Mouse (Mus musculus) gastrocnemius, adult 8-10 months (tissue): Measurements from ENCODE around the gene Ppp1ca. TPM values are rescaled to one million over a fixed set of nuclear protein-coding genes. Genes with fewer than 3 reads are reported as not detected.
A peak's percentile ranks its signal among the peaks of the same experiment; 100 is the strongest.

Experiments
- DNase-seq, 2 experiments: peaks; one replicate each; pipeline ENCODE4 v3.0.0; 2022; ENCODE audit warnings: low spot score in 2 of 2
- microRNA-seq: library from miRNA; unstranded; fragments of <30 nt; microRNA quantifications from one replicate; pipeline ENCODE4 v1.2.0, GENCODE M21; 2022
- total RNA-seq, 4 experiments: library from RNA; stranded (reverse); gene quantifications; 2 replicates each; pipeline ENCODE4 v1.2.4; 2022

Gene Ppp1ca
- total RNA-seq, 4 experiments from 2014 or later = 198 to 243 (median 235) TPM

- peak; percentile 99 for DNase-seq
These were observed 39.7 kb downstream of the Ppp1ca start, which contains the start of gene Pold4 for GRCm38 (mm10) chr19:4231253-4232185. Pold4 (plus strand) TSS chr19:4231899.

GRCm38 (mm10) chr19:4232186-4232572, 40.3 kb downstream of the Ppp1ca start:
- no peak for DNase-seq

- DNase-seq = no peak
These were observed 40.8 kb downstream of the Ppp1ca start for GRCm38 (mm10) chr19:4232651-4233050.

GRCm38 (mm10) chr19:4234548-4234947, 42.7 kb downstream of the Ppp1ca start:
- DNase-seq = no peak

GRCm38 (mm10) chr19:4240247-4240668, 48.4 kb downstream of the Ppp1ca start:
- DNase-seq = no peak

GRCm38 (mm10) chr19:4242416-4242815, 50.6 kb downstream of the Ppp1ca start:
- no peak for DNase-seq

- DNase-seq = no peak
These were observed 52.9 kb downstream of the Ppp1ca start for GRCm38 (mm10) chr19:4244775-4245174.

Small RNAs within 50 kb of the gene (microRNA-seq; reads per million reads assigned to microRNA genes)
- gene Gm26115 = not detected

Other genes with a start within 250 kb of the Ppp1ca start
- not detected for gene Aldh3b3, start 233.4 kb upstream of the Ppp1ca start, total RNA-seq
- under 1 TPM in 3 of 4 experiments, not detected in 1; 0.19 to 0.62 (median 0.52) TPM for gene Aldh3b2, start 219.7 kb upstream of the Ppp1ca start, total RNA-seq
- 1 to 10 TPM; 1.1 to 1.7 (median 1.5) TPM for gene Acy3, start 205.5 kb upstream of the Ppp1ca start, total RNA-seq
- gene Tbx10, start 199.3 kb upstream of the Ppp1ca start, total RNA-seq = under 1 TPM in 1 of 4 experiments, not detected in 3; 0.16 TPM
- gene Nudt8, start 191.5 kb upstream of the Ppp1ca start, total RNA-seq = 10 to 100 TPM; 19.0 to 24.8 (median 22.8) TPM
- gene Gm49405, start 191.4 kb upstream of the Ppp1ca start, total RNA-seq = under 1 TPM; 0.12 to 0.39 (median 0.15) TPM
- gene Doc2g, start 188.8 kb upstream of the Ppp1ca start, total RNA-seq = 1 to 10 TPM in 1 of 4 experiments, under 1 TPM in 3; 0.36 to 1.2 (median 0.73) TPM
- 100 to 1,000 TPM; 435 to 477 (median 462) TPM for gene Ndufv1, start 179.3 kb upstream of the Ppp1ca start, total RNA-seq
- 100 to 1,000 TPM; 411 to 453 (median 419) TPM for gene Gstp1, start 154.1 kb upstream of the Ppp1ca start, total RNA-seq
- gene Gstp2, start 146.0 kb upstream of the Ppp1ca start, total RNA-seq = 100 to 1,000 TPM; 240 to 258 (median 250) TPM
- not detected for gene Gstp3, start 132.5 kb upstream of the Ppp1ca start, total RNA-seq
- gene Cabp2, start 110.5 kb upstream of the Ppp1ca start, total RNA-seq = not detected
- gene Cdk2ap2, start 94.9 kb upstream of the Ppp1ca start, total RNA-seq = 10 to 100 TPM; 14.0 to 20.3 (median 18.0) TPM
- gene Pitpnm1, start 92.1 kb upstream of the Ppp1ca start, total RNA-seq = 1 to 10 TPM; 1.1 to 3.3 (median 2.4) TPM
- 10 to 100 TPM; 85.7 to 96.3 (median 90.3) TPM for gene Aip, start 66.2 kb upstream of the Ppp1ca start, total RNA-seq
- gene Gpr152, start 52.3 kb upstream of the Ppp1ca start, total RNA-seq = not detected
- not detected for gene Cabp4, start 48.0 kb upstream of the Ppp1ca start, total RNA-seq
- 10 to 100 TPM; 10.4 to 13.2 (median 11.6) TPM for gene Coro1b, start 43.4 kb upstream of the Ppp1ca start, total RNA-seq
- gene Ptprcap, start 38.5 kb upstream of the Ppp1ca start, total RNA-seq = under 1 TPM in 2 of 4 experiments, not detected in 2; 0.27 to 0.38 TPM
- gene Rps6kb2, start 28.7 kb upstream of the Ppp1ca start, total RNA-seq = 10 to 100 TPM; 18.6 to 28.4 (median 25.7) TPM
- 10 to 100 TPM; 23.8 to 33.0 (median 24.9) TPM for gene Carns1, start 16.6 kb upstream of the Ppp1ca start, total RNA-seq
- gene Tbc1d10c, start 781 bp upstream of the Ppp1ca start, total RNA-seq = 1 to 10 TPM; 6.6 to 8.6 (median 7.9) TPM
- gene Rad9a, start 9.6 kb downstream of the Ppp1ca start, total RNA-seq = 1 to 10 TPM; 1.7 to 3.6 (median 2.3) TPM
- gene Clcf1, start 22.2 kb downstream of the Ppp1ca start, total RNA-seq = under 1 TPM in 3 of 4 experiments, not detected in 1; 0.20 to 0.43 (median 0.22) TPM
- gene AC109138.7, start 22.3 kb downstream of the Ppp1ca start, total RNA-seq = not detected
- 10 to 100 TPM; 13.1 to 19.4 (median 17.3) TPM for gene Pold4, start 39.8 kb downstream of the Ppp1ca start, total RNA-seq
- gene Ssh3, start 77.1 kb downstream of the Ppp1ca start, total RNA-seq = 1 to 10 TPM; 2.3 to 5.8 (median 2.9) TPM
- under 1 TPM in 1 of 4 experiments, not detected in 3; 0.63 TPM for gene Ankrd13d, start 91.1 kb downstream of the Ppp1ca start, total RNA-seq
- gene Grk2, start 114.2 kb downstream of the Ppp1ca start, total RNA-seq = 10 to 100 TPM; 55.7 to 65.2 (median 62.1) TPM
- gene Kdm2a, start 206.2 kb downstream of the Ppp1ca start, total RNA-seq = 10 to 100 TPM; 30.2 to 37.7 (median 37.2) TPM
- gene Rhod, start 247.4 kb downstream of the Ppp1ca start, total RNA-seq = under 1 TPM; 0.39 to 0.64 (median 0.55) TPM